Mouse (Mus musculus) lung, adult 2 months (tissue): ENCODE data around the gene Slc12a3.

Experiments used
- CTCF ChIP-seq: fragments of 200-500 bp; IDR thresholded peaks from 2 replicates; pipeline ENCODE4 v1.5.1; 2011; ENCODE audit warnings: mild to moderate bottlenecking, low read length, control low read depth; ENCODE audit not compliant: insufficient read depth
- POLR2A ChIP-seq: fragments of 200-500 bp; IDR thresholded peaks from 2 replicates; pipeline ENCODE4 v1.6.1; 2011; ENCODE audit warnings: low read depth, mild to moderate bottlenecking, control low read depth, low read length, borderline replicate concordance; ENCODE audit errors: extremely low read depth

- TF ChIP-seq CTCF (no peak), POLR2A (no peak)
Measured at GRCm38 (mm10) chr8:94358541-94358940, 29.5 kb downstream of the Slc12a3 start.
